Mouse (Mus musculus) heart, postnatal 14 days (tissue): Measurements from ENCODE around the gene Unc93b1. TPM values are rescaled to one million over a fixed set of nuclear protein-coding genes. Genes with fewer than 3 reads are reported as not detected.

Experiments
- total RNA-seq, 2 experiments: library from RNA; stranded (reverse); gene quantifications; 2 replicates each; pipeline ENCODE4 v1.2.3; 2021

Unc93b1 gene
- total RNA-seq, 2 experiments from 2014 or later: 21.7 to 21.9 TPM

Other genes starting within 250 kb of the Unc93b1 start
- gene Lrp5, start 248.6 kb upstream of the Unc93b1 start, total RNA-seq: 10 to 100 TPM; 47.8 to 52.8 TPM
- gene 1810055G02Rik, start 226.9 kb upstream of the Unc93b1 start, total RNA-seq: 1 to 10 TPM; 8.9 TPM
- 10 to 100 TPM; 35.3 to 40.1 TPM for gene Kmt5b, start 167.8 kb upstream of the Unc93b1 start, total RNA-seq
- gene Chka, start 83.4 kb upstream of the Unc93b1 start, total RNA-seq: 10 to 100 TPM; 15.1 to 15.7 TPM
- 10 to 100 TPM; 16.0 to 20.4 TPM for gene Tcirg1, start 28.1 kb upstream of the Unc93b1 start, total RNA-seq
- 100 to 1,000 TPM; 438 to 441 TPM for gene Ndufs8, start 22.4 kb upstream of the Unc93b1 start, total RNA-seq
- 1 to 10 TPM; 2.6 to 3.2 TPM for gene Aldh3b1, start 5.4 kb upstream of the Unc93b1 start, total RNA-seq
- under 1 TPM; 0.12 to 0.31 TPM for gene Aldh3b3, start 23.5 kb downstream of the Unc93b1 start, total RNA-seq
- gene Aldh3b2, start 37.1 kb downstream of the Unc93b1 start, total RNA-seq: under 1 TPM; 0.57 to 0.59 TPM
- gene Acy3, start 51.4 kb downstream of the Unc93b1 start, total RNA-seq: 10 to 100 TPM; 11.7 to 15.2 TPM
- not detected for gene Tbx10, start 57.6 kb downstream of the Unc93b1 start, total RNA-seq
- 10 to 100 TPM; 66.8 to 69.4 TPM for gene Nudt8, start 65.4 kb downstream of the Unc93b1 start, total RNA-seq
- 1 to 10 TPM; 2.0 to 2.6 TPM for gene Gm49405, start 65.4 kb downstream of the Unc93b1 start, total RNA-seq
- 10 to 100 TPM; 73.8 to 83.6 TPM for gene Doc2g, start 68.1 kb downstream of the Unc93b1 start, total RNA-seq
- 1,000 to 10,000 TPM; 1,061 to 1,067 TPM for gene Ndufv1, start 77.6 kb downstream of the Unc93b1 start, total RNA-seq
- 100 to 1,000 TPM; 257 to 271 TPM for gene Gstp1, start 102.8 kb downstream of the Unc93b1 start, total RNA-seq
- 10 to 100 TPM; 80.8 to 90.7 TPM for gene Gstp2, start 110.8 kb downstream of the Unc93b1 start, total RNA-seq
- gene Gstp3, start 124.4 kb downstream of the Unc93b1 start, total RNA-seq: not detected
- gene Cabp2, start 146.4 kb downstream of the Unc93b1 start, total RNA-seq: not detected
- gene Cdk2ap2, start 162.0 kb downstream of the Unc93b1 start, total RNA-seq: 10 to 100 TPM; 24.2 to 27.5 TPM
- gene Pitpnm1, start 164.8 kb downstream of the Unc93b1 start, total RNA-seq: 10 to 100 TPM; 25.0 to 26.4 TPM
- gene Aip, start 190.7 kb downstream of the Unc93b1 start, total RNA-seq: 10 to 100 TPM; 47.0 to 60.6 TPM
- gene Gpr152, start 204.6 kb downstream of the Unc93b1 start, total RNA-seq: not detected
- not detected for gene Cabp4, start 208.8 kb downstream of the Unc93b1 start, total RNA-seq
- gene Coro1b, start 213.4 kb downstream of the Unc93b1 start, total RNA-seq: 10 to 100 TPM; 61.9 to 70.9 TPM
- gene Ptprcap, start 218.4 kb downstream of the Unc93b1 start, total RNA-seq: 1 to 10 TPM; 3.2 to 6.7 TPM
- gene Rps6kb2, start 228.2 kb downstream of the Unc93b1 start, total RNA-seq: 10 to 100 TPM; 21.6 to 23.6 TPM
- gene Carns1, start 240.3 kb downstream of the Unc93b1 start, total RNA-seq: 10 to 100 TPM; 36.1 to 43.3 TPM